Comparison of ENCODE assay signal across 8 mouse cellular contexts in the genomic region with DNA sequence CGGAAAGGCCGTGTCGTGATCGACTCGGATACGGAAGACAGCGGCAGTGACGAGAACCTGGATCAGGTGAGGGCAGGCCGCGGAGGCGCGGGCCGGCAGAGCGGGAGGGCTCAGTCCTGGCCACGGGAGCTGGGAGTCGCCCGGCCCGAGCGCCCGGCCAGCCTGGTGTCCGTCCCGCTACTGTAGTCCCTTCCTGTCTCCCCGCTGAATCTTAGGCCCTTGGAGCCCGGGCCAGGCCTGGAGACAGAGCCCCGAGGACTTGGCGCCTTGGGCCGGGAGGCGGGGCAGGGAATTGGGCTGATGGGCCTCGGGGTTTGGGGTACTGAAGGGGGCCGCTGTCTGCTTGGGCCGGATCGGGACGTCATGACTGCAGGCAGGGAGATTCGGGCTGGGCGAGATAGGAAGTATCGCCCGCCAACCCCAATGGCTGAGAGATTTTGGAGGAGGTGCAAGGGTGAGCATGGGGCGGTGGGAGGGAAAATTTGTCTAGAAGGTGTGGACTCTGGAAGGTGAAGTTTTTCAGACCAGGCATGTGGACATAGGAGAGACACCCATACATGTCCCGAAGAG. TPM values are rescaled to one million over a fixed set of nuclear protein-coding genes. Genes with fewer than 3 reads are reported as not detected.
A peak's percentile ranks its signal among the peaks of the same experiment; 100 is the strongest.
DNase-seq lines count a peak whose midpoint lies in the region; ATAC-seq and TF ChIP-seq lines count a peak whose summit lies in the region.

No protein-coding gene starts in this region.

- 0 out of 2 replicates have a peak, but pooled peaks cover 2% of the 10 kb centered on the region for H3K36me3 ChIP-seq in forebrain, postnatal 0 days (ENCODE audit: insufficient read depth)
- H3K36me3 ChIP-seq in liver, embryonic 12.5 days, result peaks cover 12% of the 10 kb centered on the region

- peak; percentile 78 for ATAC-seq in forebrain, postnatal 0 days
- ATAC-seq in liver, embryonic 12.5 days, result peak; percentile 79
- ATAC-seq in neutrophil, adult 5-6 weeks (ENCODE audit: extremely low read depth, insufficient number of reproducible peaks, low FRiP score, poor library complexity, severe bottlenecking), result 0 out of 2 replicates have a peak, but pooled peaks have one; percentile 30

- 1% methylated on average over 37 of the region's 39 CpGs for WGBS in forebrain, postnatal 0 days
- WGBS in liver, embryonic 12.5 days (ENCODE audit: insufficient replicate concordance), result under 1% methylated on average over 39 of the region's 39 CpGs

- peak overlapping the region; percentile 86 for H3K4me3 ChIP-seq in left cerebral cortex, adult 2 months
- H3K4me3 ChIP-seq in forebrain, postnatal 0 days (ENCODE audit: low read depth, low read length), result peak overlapping the region; percentile 100
- peak overlapping the region; percentile 97 for H3K4me3 ChIP-seq in liver, embryonic 12.5 days

- peak overlapping the region; percentile 73 for H3K4me2 ChIP-seq in forebrain, postnatal 0 days (ENCODE audit: low read depth)
- peak overlapping the region; percentile 92 for H3K4me2 ChIP-seq in liver, embryonic 12.5 days

- TF ChIP-seq CTCF in left cerebral cortex, adult 2 months (IDR thresholded peaks at IDR 0.05), result no peak
- TF ChIP-seq CTCF in forebrain, postnatal 0 days (IDR thresholded peaks at IDR 0.05; ENCODE audit: low read depth), result no peak

- peak overlapping the region; percentile 87 for H3K27ac ChIP-seq in left cerebral cortex, adult 2 months
- peak overlapping the region; percentile 72 for H3K27ac ChIP-seq in forebrain, postnatal 0 days (ENCODE audit: low read depth, low read length)
- H3K27ac ChIP-seq in liver, embryonic 12.5 days, result peak overlapping the region; percentile 91

- intact Hi-C loops in left cerebral cortex, adult 2 months (cut with DNase I), result no loop called here
- intact Hi-C loops in left cerebral cortex, postnatal 4 days (cut with DNase I), result no loop called here

- no peak for DNase-seq in left cerebral cortex, adult 2 months (ENCODE audit: extremely low spot score in 1 of 2, low spot score in 2 of 2)
- no peak for DNase-seq in left cerebral cortex, postnatal 4 days
- DNase-seq in WW6 (ENCODE audit: low read depth, low spot score), result peak; percentile 13
- peak; percentile 4 for DNase-seq in forebrain, postnatal 0 days
- DNase-seq in spleen, postnatal 10 days (ENCODE audit: low spot score in 2 of 2), result no peak
- DNase-seq in right cerebral cortex, postnatal 25 days, result no peak

- H3K9ac ChIP-seq in forebrain, postnatal 0 days, result peak overlapping the region; percentile 94
- peak overlapping the region; percentile 96 for H3K9ac ChIP-seq in liver, embryonic 12.5 days

- H3K9me3 ChIP-seq in forebrain, postnatal 0 days (ENCODE audit: low read length), result no peaks in the 10 kb centered on the region
- no peaks in the 10 kb centered on the region for H3K9me3 ChIP-seq in liver, embryonic 12.5 days (replicated peaks)

- peaks cover 5% of the 10 kb centered on the region; the same call in 1 of the 2 replicates for H3K4me1 ChIP-seq in forebrain, postnatal 0 days (ENCODE audit: insufficient read depth)
- peaks cover 28% of the 10 kb centered on the region for H3K4me1 ChIP-seq in liver, embryonic 12.5 days

- no peaks in the 10 kb centered on the region for H3K27me3 ChIP-seq in forebrain, postnatal 0 days (ENCODE audit: insufficient read depth, low read length)
- H3K27me3 ChIP-seq in liver, embryonic 12.5 days (replicated peaks), result 0 out of 2 replicates have a peak, but pooled peaks cover 7% of the 10 kb centered on the region

RNA-seq across cellular contexts. Expression of a gene that starts 0.4 kb away (rescaled TPM):
- 10 to 100 TPM; 61.4 to 62.5 TPM for total RNA-seq in left cerebral cortex, adult 2 months (2021)
- 10 to 100 TPM; 65.7 to 69.5 TPM for total RNA-seq in left cerebral cortex, postnatal 4 days (2021)
- total RNA-seq in forebrain, postnatal 0 days (2014; rRNA removed), result 28.0 and 33.5 TPM in 2 replicates
- 49.6 and 68.6 TPM in 2 replicates for polyA plus RNA-seq in forebrain, postnatal 0 days (2015; fragmentation: Nextera tagmentation; extraction: Ambion mirVana)
- 27.7 and 27.8 TPM in 2 replicates for polyA plus RNA-seq in liver, embryonic 12.5 days (2016; fragmentation: Nextera tagmentation; extraction: Ambion mirVana)
- total RNA-seq in neutrophil, adult 5-6 weeks (2017), result 34.7 and 36.4 TPM in 2 replicates

RNA-seq across cellular contexts. Expression of a gene that starts 12.7 kb away (rescaled TPM):
- total RNA-seq in left cerebral cortex, adult 2 months (2021), result 10 to 100 TPM; 32.5 to 35.5 TPM
- 10 to 100 TPM; 22.0 to 25.0 TPM for total RNA-seq in left cerebral cortex, postnatal 4 days (2021)
- total RNA-seq in forebrain, postnatal 0 days (2014; rRNA removed), result 26.9 and 27.6 TPM in 2 replicates
- polyA plus RNA-seq in forebrain, postnatal 0 days (2015; fragmentation: Nextera tagmentation; extraction: Ambion mirVana), result 41.3 and 42.0 TPM in 2 replicates
- 47.4 and 49.6 TPM in 2 replicates for polyA plus RNA-seq in liver, embryonic 12.5 days (2016; fragmentation: Nextera tagmentation; extraction: Ambion mirVana)
- total RNA-seq in neutrophil, adult 5-6 weeks (2017), result 14.0 and 20.1 TPM in 2 replicates

RNA-seq across cellular contexts. Expression of a gene that starts 57.0 kb away (rescaled TPM):
- total RNA-seq in left cerebral cortex, adult 2 months (2021), result 1 to 10 TPM in 1 of 2 experiments, under 1 TPM in 1; 0.86 to 1.0 TPM
- 1 to 10 TPM; 2.4 to 2.8 TPM for total RNA-seq in left cerebral cortex, postnatal 4 days (2021)
- total RNA-seq in forebrain, postnatal 0 days (2014; rRNA removed), result 2.8 and 5.4 TPM in 2 replicates
- 3.1 and 4.5 TPM in 2 replicates for polyA plus RNA-seq in forebrain, postnatal 0 days (2015; fragmentation: Nextera tagmentation; extraction: Ambion mirVana)
- 43.6 and 46.4 TPM in 2 replicates for polyA plus RNA-seq in liver, embryonic 12.5 days (2016; fragmentation: Nextera tagmentation; extraction: Ambion mirVana)
- 1.2 and 1.8 TPM in 2 replicates for total RNA-seq in neutrophil, adult 5-6 weeks (2017)

RNA-seq across cellular contexts. Expression of a gene that starts 57.2 kb away (rescaled TPM):
- under 1 TPM; 0.26 to 0.29 TPM for total RNA-seq in left cerebral cortex, adult 2 months (2021)
- total RNA-seq in left cerebral cortex, postnatal 4 days (2021), result 1 to 10 TPM; 4.6 to 4.8 TPM
- total RNA-seq in forebrain, postnatal 0 days (2014; rRNA removed), result 6.1 and 7.6 TPM in 2 replicates
- polyA plus RNA-seq in forebrain, postnatal 0 days (2015; fragmentation: Nextera tagmentation; extraction: Ambion mirVana), result 8.1 and 8.6 TPM in 2 replicates
- polyA plus RNA-seq in liver, embryonic 12.5 days (2016; fragmentation: Nextera tagmentation; extraction: Ambion mirVana), result 90.2 and 91.3 TPM in 2 replicates
- total RNA-seq in neutrophil, adult 5-6 weeks (2017), result 2.8 TPM in 2 replicates

Comparison
In these comparisons a context has a peak if more than half of its experiments do, and no peak if none do; other contexts are left out.
1. DNase-seq: peak in WW6 (single experiment) and forebrain, postnatal 0 days (single experiment); none in left cerebral cortex, adult 2 months (0 of 2), left cerebral cortex, postnatal 4 days (single experiment), spleen, postnatal 10 days (0 of 2) and right cerebral cortex, postnatal 25 days (single experiment).
2. Peak in every context shown above with its lines, with median percentiles within 50 percentile points of each other: H3K27ac ChIP-seq, H3K4me3 ChIP-seq and ATAC-seq.